Mouse (Mus musculus) liver, embryonic 13.5 days (tissue): Measurements from ENCODE around the gene Atf7ip. TPM values are rescaled to one million over a fixed set of nuclear protein-coding genes. Genes with fewer than 3 reads are reported as not detected.

Experiments used
- ATAC-seq: fragments of 200-750 bp; cut with Nextera tagmentation; 2 replicates; pipeline ENCODE4 v1.8.0; 2017; ENCODE audit warnings: low read depth, mild to moderate bottlenecking, moderate number of reproducible peaks, moderate library complexity
- DNase-seq: peaks from one replicate; pipeline ENCODE4 v3.0.0; 2022
- H3K27ac ChIP-seq: fragments of 300-500 bp; sonication (generic); 2 replicates; pipeline ENCODE4 v1.5.1; 2015; ENCODE audit warnings: moderate library complexity, mild to moderate bottlenecking, inconsistent platforms
- H3K27me3 ChIP-seq: fragments of 300-500 bp; sonication (generic); 2 replicates; pipeline ENCODE4 v1.6.1; 2015; ENCODE audit warnings: mild to moderate bottlenecking, inconsistent platforms
- H3K36me3 ChIP-seq: fragments of 300-500 bp; sonication (generic); 2 replicates; pipeline ENCODE4 v1.6.1; 2015; ENCODE audit warnings: mild to moderate bottlenecking, inconsistent platforms
- H3K4me1 ChIP-seq: fragments of 300-500 bp; sonication (generic); replicated peaks from 2 replicates; pipeline ENCODE4 v1.6.1; 2015; ENCODE audit warnings: inconsistent platforms
- H3K4me2 ChIP-seq: fragments of 300-500 bp; sonication (generic); 2 replicates; pipeline ENCODE4 v1.6.1; 2015; ENCODE audit warnings: inconsistent platforms, mild to moderate bottlenecking, moderate library complexity
- H3K4me3 ChIP-seq: fragments of 300-500 bp; sonication (generic); replicated peaks from 2 replicates; pipeline ENCODE4 v1.5.1; 2015; ENCODE audit warnings: mild to moderate bottlenecking, inconsistent platforms
- H3K9ac ChIP-seq: fragments of 300-500 bp; sonication (generic); 2 replicates; pipeline ENCODE4 v1.6.1; 2015; ENCODE audit warnings: mild to moderate bottlenecking, inconsistent platforms
- H3K9me3 ChIP-seq: fragments of 300-500 bp; sonication (generic); replicated peaks from 2 replicates; pipeline ENCODE4 v1.6.1; 2016; ENCODE audit warnings: inconsistent platforms
- WGBS: fragments of 180-500 bp; shearing (Covaris S2); methylation state at CpG from one replicate; pipeline ENCODE4 v1.1.7; 2015; ENCODE audit not compliant: insufficient replicate concordance; 5-methylcytosine and 5-hydroxymethylcytosine counted together
- polyA plus RNA-seq: library from polyadenylated mRNA; unstranded; fragments of >200 nt; fragmentation: Nextera tagmentation; extraction: Ambion mirVana; gene quantifications from 2 replicates; pipeline ENCODE4 v1.2.1, GENCODE M21; 2015

Gene Atf7ip
- polyA plus RNA-seq, 1 experiment from 2014 or later: 12.5 TPM

DNA sequence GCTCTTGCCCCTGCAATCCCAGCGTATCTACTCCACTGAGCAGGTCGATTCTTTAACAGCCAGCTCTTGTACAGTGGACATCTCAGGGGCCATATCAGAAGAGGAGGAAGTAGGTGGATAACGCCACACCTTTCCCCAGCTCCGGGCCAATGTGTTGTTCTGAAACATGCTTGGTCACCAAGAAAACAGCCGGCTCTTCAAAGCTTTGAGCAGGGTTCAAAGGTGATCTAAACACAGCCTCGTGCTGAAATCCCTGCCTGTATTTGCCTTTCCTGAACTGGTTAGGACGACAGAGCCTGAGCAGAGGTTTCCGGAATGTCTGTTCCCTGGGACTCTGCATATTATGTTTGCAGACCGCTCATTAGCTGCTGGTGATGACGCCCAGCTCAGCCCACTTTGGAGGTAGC is 141.5 kb downstream of the Atf7ip start:
- ATAC-seq (peak; percentile 70), DNase-seq (no peak)
- Histone ChIP-seq H3K27ac (no peak overlapping the region), H3K9me3 (0 out of 2 replicates have a peak, but pooled peaks cover 5% of the 10 kb centered on the region), H3K4me3 (no peak overlapping the region), H3K4me2 (no peak overlapping the region), H3K4me1 (no peaks in the 10 kb centered on the region; the same call in 1 of the 2 replicates), H3K36me3 (no peaks in the 10 kb centered on the region; the same call in 1 of the 2 replicates), H3K27me3 (no peaks in the 10 kb centered on the region), H3K9ac (no peak overlapping the region)
- 60% methylated on average over 10 of the region's 10 CpGs for WGBS

DNA sequence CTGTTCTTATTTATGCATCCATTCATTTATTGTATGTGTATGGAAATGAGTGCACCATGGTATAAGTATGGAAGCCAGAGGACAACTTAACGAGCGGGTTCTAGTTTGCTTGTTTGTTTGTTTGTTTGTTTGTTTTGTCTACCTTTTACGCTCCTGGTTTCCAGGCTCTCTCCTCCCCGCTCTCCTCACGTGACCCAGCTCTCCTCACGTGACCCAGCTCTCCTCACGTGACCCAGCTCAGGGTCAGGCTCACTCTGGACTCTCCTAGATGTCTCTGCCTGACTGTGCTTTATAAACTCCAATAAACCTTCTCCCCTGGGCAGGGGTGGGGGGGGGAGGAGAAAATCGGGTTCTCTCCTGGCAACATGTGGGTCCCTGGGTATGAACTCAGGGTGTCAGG is 144.7 kb downstream of the Atf7ip start:
- Histone ChIP-seq H3K4me2 (no peak overlapping the region), H3K27ac (no peak overlapping the region), H3K36me3 (no peaks in the 10 kb centered on the region), H3K9me3 (no peaks in the 10 kb centered on the region), H3K4me1 (peaks cover 9% of the 10 kb centered on the region), H3K27me3 (no peaks in the 10 kb centered on the region), H3K4me3 (no peak overlapping the region), H3K9ac (no peak overlapping the region)
- ATAC-seq (no peak), DNase-seq (no peak)
- 70% methylated on average over 8 of the region's 8 CpGs for WGBS

GRCm38 (mm10) chr6:136653331-136653730 is 147.4 kb downstream of the Atf7ip start:
- no peak for DNase-seq
- no peak overlapping the region for H3K27ac ChIP-seq
- 20% methylated on average over 5 of the region's 5 CpGs for WGBS
- H3K36me3 ChIP-seq: no peaks in the 10 kb centered on the region
- no peak overlapping the region for H3K4me2 ChIP-seq
- no peak overlapping the region for H3K4me3 ChIP-seq
- no peak overlapping the region for H3K9ac ChIP-seq
- no peaks in the 10 kb centered on the region for H3K27me3 ChIP-seq
- no peaks in the 10 kb centered on the region for H3K9me3 ChIP-seq
- no peak for ATAC-seq
- peaks cover 11% of the 10 kb centered on the region for H3K4me1 ChIP-seq

DNA sequence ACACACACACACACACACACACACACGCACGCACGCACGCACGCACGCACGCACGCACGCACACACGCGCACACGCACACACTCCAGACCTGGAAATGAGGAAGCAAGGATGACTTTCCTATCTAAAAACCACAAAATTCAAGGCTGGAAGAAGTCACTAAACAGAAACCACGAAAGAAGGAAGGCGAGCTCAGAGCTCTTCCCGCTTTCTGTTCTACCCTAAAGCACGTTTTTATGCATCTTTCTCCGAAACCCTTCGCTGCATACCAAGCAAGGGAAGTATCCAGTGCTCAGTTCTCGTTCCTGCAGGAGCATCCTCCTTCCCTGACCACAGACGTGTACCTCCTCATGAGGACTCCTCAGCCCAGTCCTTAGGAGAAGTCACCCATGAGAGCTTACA is 148.5 kb downstream of the Atf7ip start:
- 62% methylated on average over 20 of the region's 20 CpGs for WGBS
- Histone ChIP-seq H3K27me3 (no peaks in the 10 kb centered on the region), H3K9me3 (no peaks in the 10 kb centered on the region), H3K36me3 (no peaks in the 10 kb centered on the region), H3K4me3 (no peak overlapping the region), H3K27ac (no peak overlapping the region), H3K9ac (no peak overlapping the region), H3K4me1 (peaks cover 11% of the 10 kb centered on the region), H3K4me2 (no peak overlapping the region)
- ATAC-seq (no peak), DNase-seq (no peak)

DNA sequence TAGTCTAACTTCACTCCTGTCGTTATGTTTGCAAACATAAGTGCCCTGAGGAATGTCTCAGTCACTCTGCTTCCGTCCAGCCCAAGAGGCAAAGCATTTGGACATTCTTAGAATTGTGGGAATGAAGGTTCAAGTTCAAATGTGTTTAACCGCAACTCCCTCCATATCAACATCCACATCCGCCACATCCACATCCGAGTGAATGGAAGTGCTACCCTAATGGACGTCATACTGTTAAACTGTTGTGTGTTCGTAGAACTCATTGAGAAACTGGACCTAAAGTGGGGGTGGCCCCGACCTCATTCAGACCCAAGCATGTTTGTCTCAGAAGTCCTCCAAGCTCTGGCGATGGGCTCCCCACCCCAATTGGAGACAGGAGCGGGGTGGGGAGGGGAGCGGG is 149.8 kb downstream of the Atf7ip start:
- Histone ChIP-seq H3K9ac (no peak overlapping the region), H3K4me1 (peaks cover 11% of the 10 kb centered on the region), H3K27me3 (peaks cover 9% of the 10 kb centered on the region), H3K4me2 (no peak overlapping the region), H3K9me3 (no peaks in the 10 kb centered on the region), H3K4me3 (no peak overlapping the region), H3K27ac (no peak overlapping the region), H3K36me3 (no peaks in the 10 kb centered on the region)
- ATAC-seq: no peak
- WGBS: 53% methylated on average over 11 of the region's 11 CpGs
- DNase-seq: no peak

DNA sequence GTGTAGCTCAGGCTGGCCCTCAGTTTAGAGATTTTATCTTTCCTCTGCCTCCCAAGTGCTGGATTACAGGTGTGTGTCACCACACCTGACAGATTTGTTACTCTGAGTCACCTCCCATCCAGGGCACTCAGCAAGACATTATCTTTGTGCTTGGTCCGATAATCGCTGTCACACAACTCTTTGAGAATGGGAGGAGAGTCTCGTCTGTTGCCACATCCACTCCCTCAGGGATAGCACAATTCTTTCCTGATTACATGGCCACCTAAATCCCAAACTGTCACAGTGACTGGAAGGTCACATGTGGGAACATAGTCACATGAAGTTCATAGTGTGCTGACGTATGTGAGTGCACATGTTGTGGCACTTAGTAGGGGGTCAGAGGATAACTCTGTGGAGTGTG is 152.3 kb downstream of the Atf7ip start:
- ATAC-seq (no peak), DNase-seq (no peak)
- 69% methylated on average over 4 of the region's 4 CpGs for WGBS
- Histone ChIP-seq H3K4me2 (no peak overlapping the region), H3K27me3 (peaks cover 32% of the 10 kb centered on the region), H3K36me3 (no peaks in the 10 kb centered on the region), H3K4me1 (peaks cover 12% of the 10 kb centered on the region), H3K4me3 (no peak overlapping the region), H3K9ac (no peak overlapping the region), H3K27ac (no peak overlapping the region), H3K9me3 (no peaks in the 10 kb centered on the region)

- H3K36me3 ChIP-seq: no peaks in the 10 kb centered on the region
- H3K4me3 ChIP-seq: no peak overlapping the region
- DNase-seq (no peak), ATAC-seq (no peak)
- no peak overlapping the region for H3K4me2 ChIP-seq
- peaks cover 12% of the 10 kb centered on the region for H3K4me1 ChIP-seq
- no peaks in the 10 kb centered on the region for H3K9me3 ChIP-seq
- 67% methylated on average over 9 of the region's 9 CpGs for WGBS
- no peak overlapping the region for H3K9ac ChIP-seq
- peaks cover 37% of the 10 kb centered on the region for H3K27me3 ChIP-seq
- H3K27ac ChIP-seq: no peak overlapping the region
Measured at GRCm38 (mm10) chr6:136659226-136659625, 153.3 kb downstream of the Atf7ip start.

Other genes starting within 250 kb of the Atf7ip start
- not detected in 2 replicates for gene Gm8994, start 178.6 kb upstream of the Atf7ip start, polyA plus RNA-seq
- gene E330021D16Rik, start 90.6 kb upstream of the Atf7ip start, polyA plus RNA-seq: 0.22 TPM in 1 of 2 replicates, not detected in the other
- 4.6 and 4.8 TPM in 2 replicates for gene Plbd1, start 155.8 kb downstream of the Atf7ip start, polyA plus RNA-seq